8 mouse cellular contexts compared by ENCODE assay signal in genomic region chr10:128822135-128822534, GRCm38 (mm10). TPM values are rescaled to one million over a fixed set of nuclear protein-coding genes. Genes with fewer than 3 reads are reported as not detected.
DNase-seq lines count a peak whose midpoint lies in the region; ATAC-seq and TF ChIP-seq lines count a peak whose summit lies in the region.

No protein-coding gene starts in this region.

- no peak for TF ChIP-seq POLR2A in kidney, adult 2 months (IDR thresholded peaks at IDR 0.05; ENCODE audit: low read depth, low read length)

- H3K9ac ChIP-seq in hindbrain, embryonic 13.5 days = peak overlapping the region; percentile 86
- H3K9ac ChIP-seq in midbrain, embryonic 12.5 days (replicated peaks) = peak overlapping the region; percentile 69

- H3K27ac ChIP-seq in kidney, adult 2 months (ENCODE audit: insufficient read depth, low read depth, low read length) = peak overlapping the region; percentile 54; the same call in 1 of the 2 replicates
- H3K27ac ChIP-seq in hindbrain, embryonic 13.5 days = peak overlapping the region; percentile 77
- peak overlapping the region; percentile 56; the same call in 1 of the 2 replicates for H3K27ac ChIP-seq in midbrain, embryonic 12.5 days (replicated peaks)

- no peaks in the 10 kb centered on the region for H3K9me3 ChIP-seq in hindbrain, embryonic 13.5 days
- no peaks in the 10 kb centered on the region for H3K9me3 ChIP-seq in midbrain, embryonic 12.5 days

- 2% methylated on average over 13 of the region's 13 CpGs for WGBS in kidney, adult 2 months
- WGBS in hindbrain, embryonic 13.5 days = 8% methylated on average over 13 of the region's 13 CpGs
- WGBS in midbrain, embryonic 12.5 days = 4% methylated on average over 13 of the region's 13 CpGs

- peak overlapping the region; percentile 81 for H3K4me3 ChIP-seq in kidney, adult 2 months (ENCODE audit: insufficient read depth, low read depth, low read length)
- peak overlapping the region; percentile 92 for H3K4me3 ChIP-seq in hindbrain, embryonic 13.5 days
- peak overlapping the region; percentile 86 for H3K4me3 ChIP-seq in midbrain, embryonic 12.5 days

- H3K4me1 ChIP-seq in kidney, adult 2 months (ENCODE audit: control insufficient read depth, insufficient read depth, low read length) = peaks cover 3% of the 10 kb centered on the region; the same call in 1 of the 2 replicates
- peaks cover 17% of the 10 kb centered on the region for H3K4me1 ChIP-seq in hindbrain, embryonic 13.5 days (replicated peaks)
- H3K4me1 ChIP-seq in midbrain, embryonic 12.5 days = peaks cover 17% of the 10 kb centered on the region

- DNase-seq in kidney, adult 2 months = no peak
- DNase-seq in kidney, postnatal 14 days = no peak
- DNase-seq in R1 (ENCODE audit: low read depth, low spot score) = peak; percentile 38
- no peak for DNase-seq in layer of hippocampus, postnatal 36 days
- DNase-seq in spleen, adult 12 weeks (ENCODE audit: low spot score) = no peak
- DNase-seq in c-Kit-positive CD71-positive TER-119-positive erythroid progenitor cells, embryonic 14.5 days (ENCODE audit: low spot score) = no peak

- no peaks in the 10 kb centered on the region; the same call in 1 of the 2 replicates for H3K36me3 ChIP-seq in kidney, adult 2 months (ENCODE audit: control insufficient read depth, insufficient read depth, low read length)
- H3K36me3 ChIP-seq in hindbrain, embryonic 13.5 days = peaks cover 30% of the 10 kb centered on the region
- peaks cover 33% of the 10 kb centered on the region for H3K36me3 ChIP-seq in midbrain, embryonic 12.5 days

- TF ChIP-seq CTCF in kidney, adult 2 months (conservative IDR thresholded peaks at IDR 0.05; ENCODE audit: insufficient read depth, insufficient read length, low read depth, low read length) = no peak

- H3K4me2 ChIP-seq in hindbrain, embryonic 13.5 days = peak overlapping the region; percentile 85
- H3K4me2 ChIP-seq in midbrain, embryonic 12.5 days (replicated peaks) = peak overlapping the region; percentile 84

- no peak for ATAC-seq in hindbrain, embryonic 13.5 days (ENCODE audit: low FRiP score)
- ATAC-seq in midbrain, embryonic 12.5 days (ENCODE audit: low FRiP score, low read depth) = peak; percentile 1; the same call in 1 of the 2 replicates

- H3K27me3 ChIP-seq in kidney, adult 2 months (replicated peaks; ENCODE audit: control insufficient read depth, insufficient read depth, low read length) = no peaks in the 10 kb centered on the region
- H3K27me3 ChIP-seq in hindbrain, embryonic 13.5 days = no peaks in the 10 kb centered on the region
- no peaks in the 10 kb centered on the region for H3K27me3 ChIP-seq in midbrain, embryonic 12.5 days

RNA-seq across cellular contexts. Expression of gene Ormdl2, which starts 0.7 kb away (rescaled TPM):
- polyA plus RNA-seq in kidney, adult 2 months (2012; rRNA removed) = 82.9 and 92.1 TPM in 2 replicates
- 30.2 and 34.4 TPM in 2 replicates for polyA plus RNA-seq in hindbrain, embryonic 13.5 days (2015; fragmentation: Nextera tagmentation; extraction: Ambion mirVana)
- polyA plus RNA-seq in midbrain, embryonic 12.5 days (2016; fragmentation: Nextera tagmentation; extraction: Ambion mirVana) = 38.5 and 41.7 TPM in 2 replicates
- total RNA-seq in layer of hippocampus, postnatal 36 days (2021) = 1 to 10 TPM; 8.9 to 9.8 TPM

RNA-seq across cellular contexts. Expression of gene Sarnp, which starts 5.0 kb away (rescaled TPM):
- polyA plus RNA-seq in kidney, adult 2 months (2012; rRNA removed) = 5.6 and 13.7 TPM in 2 replicates
- polyA plus RNA-seq in hindbrain, embryonic 13.5 days (2015; fragmentation: Nextera tagmentation; extraction: Ambion mirVana) = 185 and 190 TPM in 2 replicates
- 217 and 219 TPM in 2 replicates for polyA plus RNA-seq in midbrain, embryonic 12.5 days (2016; fragmentation: Nextera tagmentation; extraction: Ambion mirVana)
- 10 to 100 TPM; 38.9 to 39.5 TPM for total RNA-seq in layer of hippocampus, postnatal 36 days (2021)

RNA-seq across cellular contexts. Expression of gene Tmem198b, which starts 18.0 kb away (rescaled TPM):
- 10.0 and 11.8 TPM in 2 replicates for polyA plus RNA-seq in kidney, adult 2 months (2012; rRNA removed)
- polyA plus RNA-seq in hindbrain, embryonic 13.5 days (2015; fragmentation: Nextera tagmentation; extraction: Ambion mirVana) = 17.9 and 18.8 TPM in 2 replicates
- 21.4 and 24.0 TPM in 2 replicates for polyA plus RNA-seq in midbrain, embryonic 12.5 days (2016; fragmentation: Nextera tagmentation; extraction: Ambion mirVana)
- 10 to 100 TPM in 1 of 2 experiments, 1 to 10 TPM in 1; 8.4 to 10.6 TPM for total RNA-seq in layer of hippocampus, postnatal 36 days (2021)

RNA-seq across cellular contexts. Expression of gene Dnajc14, which starts 18.3 kb away (rescaled TPM):
- polyA plus RNA-seq in kidney, adult 2 months (2012; rRNA removed) = 16.2 and 17.3 TPM in 2 replicates
- 57.5 and 59.5 TPM in 2 replicates for polyA plus RNA-seq in hindbrain, embryonic 13.5 days (2015; fragmentation: Nextera tagmentation; extraction: Ambion mirVana)
- 57.9 and 59.8 TPM in 2 replicates for polyA plus RNA-seq in midbrain, embryonic 12.5 days (2016; fragmentation: Nextera tagmentation; extraction: Ambion mirVana)
- total RNA-seq in layer of hippocampus, postnatal 36 days (2021) = 10 to 100 TPM; 65.3 to 69.1 TPM

RNA-seq across cellular contexts. Expression of gene Mmp19, which starts 31.4 kb away (rescaled TPM):
- 1.7 and 2.5 TPM in 2 replicates for polyA plus RNA-seq in kidney, adult 2 months (2012; rRNA removed)
- polyA plus RNA-seq in hindbrain, embryonic 13.5 days (2015; fragmentation: Nextera tagmentation; extraction: Ambion mirVana) = 0.51 and 0.71 TPM in 2 replicates
- 0.61 and 0.97 TPM in 2 replicates for polyA plus RNA-seq in midbrain, embryonic 12.5 days (2016; fragmentation: Nextera tagmentation; extraction: Ambion mirVana)
- total RNA-seq in layer of hippocampus, postnatal 36 days (2021) = under 1 TPM; 0.20 to 0.46 TPM

Comparison
In these comparisons a context has a peak if more than half of its experiments do, and no peak if none do; other contexts are left out.
1. RNA of gene Sarnp, which starts 5.0 kb away (polyA plus RNA-seq): 217 to 219 TPM in midbrain, embryonic 12.5 days and 185 to 190 TPM in hindbrain, embryonic 13.5 days; 5.6 to 13.7 TPM in kidney, adult 2 months; every median in the first group is over 10 times any median in the second.
2. Peak in every context shown above with its lines, with median percentiles within 50 percentile points of each other: H3K27ac ChIP-seq and H3K4me3 ChIP-seq.